Mouse (Mus musculus): ENCODE results near the gene Gpatch3. TPM values are rescaled to one million over a fixed set of nuclear protein-coding genes. Genes with fewer than 3 reads are reported as not detected.

The Gpatch3 gene
- polyA plus RNA-seq, 1 experiment from 2014 or later: 6.6 TPM

- Histone ChIP-seq H3K4me1 (ENCODE audit: control insufficient read depth, insufficient read depth, low read length) (no peaks in the 10 kb centered on the region), H3K27ac (ENCODE audit: low read depth, low read length) (no peak overlapping the region), H3K4me2 (ENCODE audit: low read length) (no peak overlapping the region), H3K36me3 (ENCODE audit: control insufficient read depth, insufficient read depth, low read length) (peaks cover 32% of the 10 kb centered on the region), H3K27me3 (replicated peaks; ENCODE audit: control insufficient read depth, insufficient read depth, low read length) (no peaks in the 10 kb centered on the region), H3K9me3 (replicated peaks; ENCODE audit: control insufficient read depth, low read length) (no peaks in the 10 kb centered on the region), H3K9ac (ENCODE audit: low read length) (no peak overlapping the region), H3K4me3 (ENCODE audit: low read depth, low read length) (no peak overlapping the region)
- ATAC-seq (no peak), DNase-seq (ENCODE audit: low spot score) (no peak)
- WGBS: 88% methylated on average over 11 of the region's 11 CpGs
Measured at GRCm38 (mm10) chr4:133622161-133622695, 47.7 kb downstream of the Gpatch3 start.

- ATAC-seq: no peak
- Histone ChIP-seq H3K27ac (ENCODE audit: low read depth, low read length) (no peak overlapping the region), H3K4me3 (ENCODE audit: low read depth, low read length) (no peak overlapping the region), H3K27me3 (replicated peaks; ENCODE audit: control insufficient read depth, insufficient read depth, low read length) (no peaks in the 10 kb centered on the region), H3K4me1 (ENCODE audit: control insufficient read depth, insufficient read depth, low read length) (no peaks in the 10 kb centered on the region), H3K9ac (ENCODE audit: low read length) (no peak overlapping the region), H3K36me3 (ENCODE audit: control insufficient read depth, insufficient read depth, low read length) (peaks cover 27% of the 10 kb centered on the region), H3K9me3 (replicated peaks; ENCODE audit: control insufficient read depth, low read length) (no peaks in the 10 kb centered on the region), H3K4me2 (ENCODE audit: low read length) (no peak overlapping the region)
- no peak for DNase-seq (ENCODE audit: low spot score)
- WGBS: 92% methylated on average over 7 of the region's 7 CpGs
Measured at GRCm38 (mm10) chr4:133624830-133625229, 50.3 kb downstream of the Gpatch3 start.

- Histone ChIP-seq H3K36me3 (ENCODE audit: control insufficient read depth, insufficient read depth, low read length) (peaks cover 27% of the 10 kb centered on the region), H3K9ac (ENCODE audit: low read length) (no peak overlapping the region), H3K4me3 (ENCODE audit: low read depth, low read length) (no peak overlapping the region), H3K4me2 (ENCODE audit: low read length) (no peak overlapping the region), H3K4me1 (ENCODE audit: control insufficient read depth, insufficient read depth, low read length) (no peaks in the 10 kb centered on the region), H3K27me3 (replicated peaks; ENCODE audit: control insufficient read depth, insufficient read depth, low read length) (no peaks in the 10 kb centered on the region), H3K9me3 (replicated peaks; ENCODE audit: control insufficient read depth, low read length) (no peaks in the 10 kb centered on the region), H3K27ac (ENCODE audit: low read depth, low read length) (0 out of 2 replicates have a peak overlapping the region, but pooled peaks have one; percentile 14)
- ATAC-seq (no peak), DNase-seq (ENCODE audit: low spot score) (no peak)
- WGBS: 49% methylated on average over 11 of the region's 11 CpGs
Measured at GRCm38 (mm10) chr4:133625621-133626071, 51.1 kb downstream of the Gpatch3 start.

- Histone ChIP-seq H3K4me1 (ENCODE audit: control insufficient read depth, insufficient read depth, low read length) (no peaks in the 10 kb centered on the region; the same call in 1 of the 2 replicates), H3K9ac (ENCODE audit: low read length) (no peak overlapping the region), H3K27me3 (replicated peaks; ENCODE audit: control insufficient read depth, insufficient read depth, low read length) (no peaks in the 10 kb centered on the region), H3K27ac (ENCODE audit: low read depth, low read length) (0 out of 2 replicates have a peak overlapping the region, but pooled peaks have one; percentile 14), H3K4me3 (ENCODE audit: low read depth, low read length) (no peak overlapping the region), H3K36me3 (ENCODE audit: control insufficient read depth, insufficient read depth, low read length) (peaks cover 27% of the 10 kb centered on the region), H3K4me2 (ENCODE audit: low read length) (no peak overlapping the region), H3K9me3 (replicated peaks; ENCODE audit: control insufficient read depth, low read length) (no peaks in the 10 kb centered on the region)
- ATAC-seq (no peak), DNase-seq (ENCODE audit: low spot score) (no peak)
- WGBS: 46% methylated on average over 5 of the region's 5 CpGs
Measured at GRCm38 (mm10) chr4:133626221-133626620, 51.7 kb downstream of the Gpatch3 start.

- ATAC-seq (no peak), DNase-seq (ENCODE audit: low spot score) (no peak)
- 87% methylated on average over 9 of the region's 9 CpGs for WGBS
- Histone ChIP-seq H3K27me3 (replicated peaks; ENCODE audit: control insufficient read depth, insufficient read depth, low read length) (no peaks in the 10 kb centered on the region), H3K9ac (ENCODE audit: low read length) (no peak overlapping the region), H3K4me1 (ENCODE audit: control insufficient read depth, insufficient read depth, low read length) (peaks cover 1% of the 10 kb centered on the region; the same call in 1 of the 2 replicates), H3K4me2 (ENCODE audit: low read length) (no peak overlapping the region), H3K9me3 (replicated peaks; ENCODE audit: control insufficient read depth, low read length) (no peaks in the 10 kb centered on the region), H3K27ac (ENCODE audit: low read depth, low read length) (no peak overlapping the region), H3K36me3 (ENCODE audit: control insufficient read depth, insufficient read depth, low read length) (peaks cover 27% of the 10 kb centered on the region), H3K4me3 (ENCODE audit: low read depth, low read length) (no peak overlapping the region)
Measured at GRCm38 (mm10) chr4:133626621-133627020, 52.1 kb downstream of the Gpatch3 start.

GRCm38 (mm10) chr4:133627039-133627438 is 52.5 kb downstream of the Gpatch3 start:
- no peaks in the 10 kb centered on the region for H3K9me3 ChIP-seq (replicated peaks; ENCODE audit: control insufficient read depth, low read length)
- peaks cover 5% of the 10 kb centered on the region for H3K4me1 ChIP-seq (ENCODE audit: control insufficient read depth, insufficient read depth, low read length)
- no peak overlapping the region for H3K4me2 ChIP-seq (ENCODE audit: low read length)
- no peak overlapping the region for H3K27ac ChIP-seq (ENCODE audit: low read depth, low read length)
- no peaks in the 10 kb centered on the region for H3K27me3 ChIP-seq (replicated peaks; ENCODE audit: control insufficient read depth, insufficient read depth, low read length)
- no peak for ATAC-seq
- H3K4me3 ChIP-seq (ENCODE audit: low read depth, low read length): no peak overlapping the region
- no peak for DNase-seq (ENCODE audit: low spot score)
- 93% methylated on average over 14 of the region's 14 CpGs for whole genome bisulfite sequencing
- H3K36me3 ChIP-seq (ENCODE audit: control insufficient read depth, insufficient read depth, low read length): peaks cover 27% of the 10 kb centered on the region
- H3K9ac ChIP-seq (ENCODE audit: low read length): no peak overlapping the region

GRCm38 (mm10) chr4:133628517-133628916 is 54.0 kb downstream of the Gpatch3 start:
- Histone ChIP-seq H3K4me2 (ENCODE audit: low read length) (no peak overlapping the region), H3K36me3 (ENCODE audit: control insufficient read depth, insufficient read depth, low read length) (peaks cover 27% of the 10 kb centered on the region), H3K9ac (ENCODE audit: low read length) (no peak overlapping the region), H3K27ac (ENCODE audit: low read depth, low read length) (no peak overlapping the region), H3K4me1 (ENCODE audit: control insufficient read depth, insufficient read depth, low read length) (peaks cover 8% of the 10 kb centered on the region), H3K9me3 (replicated peaks; ENCODE audit: control insufficient read depth, low read length) (no peaks in the 10 kb centered on the region), H3K4me3 (ENCODE audit: low read depth, low read length) (no peak overlapping the region), H3K27me3 (replicated peaks; ENCODE audit: control insufficient read depth, insufficient read depth, low read length) (no peaks in the 10 kb centered on the region)
- 92% methylated on average over 2 of the region's 2 CpGs for WGBS
- no peak for DNase-seq (ENCODE audit: low spot score)
- ATAC-seq: no peak

- H3K27me3 ChIP-seq (replicated peaks; ENCODE audit: control insufficient read depth, insufficient read depth, low read length): no peaks in the 10 kb centered on the region
- DNase-seq (ENCODE audit: low spot score) (no peak), ATAC-seq (no peak)
- no peak overlapping the region for H3K4me2 ChIP-seq (ENCODE audit: low read length)
- no peak overlapping the region for H3K9ac ChIP-seq (ENCODE audit: low read length)
- H3K27ac ChIP-seq (ENCODE audit: low read depth, low read length): no peak overlapping the region
- peaks cover 27% of the 10 kb centered on the region for H3K36me3 ChIP-seq (ENCODE audit: control insufficient read depth, insufficient read depth, low read length)
- 90% methylated on average over 7 of the region's 7 CpGs for WGBS
- no peaks in the 10 kb centered on the region for H3K9me3 ChIP-seq (replicated peaks; ENCODE audit: control insufficient read depth, low read length)
- H3K4me1 ChIP-seq (ENCODE audit: control insufficient read depth, insufficient read depth, low read length): peaks cover 8% of the 10 kb centered on the region
- no peak overlapping the region for H3K4me3 ChIP-seq (ENCODE audit: low read depth, low read length)
Measured at GRCm38 (mm10) chr4:133629191-133629590, 54.6 kb downstream of the Gpatch3 start.

GRCm38 (mm10) chr4:133630326-133630920 is 55.9 kb downstream of the Gpatch3 start:
- no peak overlapping the region for H3K4me2 ChIP-seq (ENCODE audit: low read length)
- H3K36me3 ChIP-seq (ENCODE audit: control insufficient read depth, insufficient read depth, low read length): peaks cover 18% of the 10 kb centered on the region
- peaks cover 8% of the 10 kb centered on the region for H3K4me1 ChIP-seq (ENCODE audit: control insufficient read depth, insufficient read depth, low read length)
- 93% methylated on average over 8 of the region's 8 CpGs for WGBS
- DNase-seq (ENCODE audit: low spot score) (no peak), ATAC-seq (no peak)
- no peak overlapping the region; the same call in 1 of the 2 replicates for H3K9ac ChIP-seq (ENCODE audit: low read length)
- H3K9me3 ChIP-seq (replicated peaks; ENCODE audit: control insufficient read depth, low read length): no peaks in the 10 kb centered on the region
- no peak overlapping the region for H3K4me3 ChIP-seq (ENCODE audit: low read depth, low read length)
- H3K27me3 ChIP-seq (replicated peaks; ENCODE audit: control insufficient read depth, insufficient read depth, low read length): no peaks in the 10 kb centered on the region
- H3K27ac ChIP-seq (ENCODE audit: low read depth, low read length): no peak overlapping the region
